Mouse (Mus musculus) embryonic facial prominence, embryonic 12.5 days (tissue): ENCODE data around the gene Creb3l1. TPM values are rescaled to one million over a fixed set of nuclear protein-coding genes. Genes with fewer than 3 reads are reported as not detected.
A peak's percentile ranks its signal among the peaks of the same experiment; 100 is the strongest.

Experiments
- ATAC-seq: fragments of 200-750 bp; cut with Nextera tagmentation; 2 replicates; pipeline ENCODE4 v1.8.0; 2017; ENCODE audit not compliant: insufficient number of reproducible peaks, insufficient read depth, low FRiP score, low TSS enrichment
- H3K27ac ChIP-seq: fragments of 300-500 bp; sonication (generic); 2 replicates; pipeline ENCODE4 v1.5.1; 2016; ENCODE audit warnings: mild to moderate bottlenecking
- H3K27me3 ChIP-seq: fragments of 300-500 bp; sonication (generic); 2 replicates; pipeline ENCODE4 v1.6.1; 2016; ENCODE audit warnings: mild to moderate bottlenecking, moderate library complexity
- H3K36me3 ChIP-seq: fragments of 300-500 bp; sonication (generic); 2 replicates; pipeline ENCODE4 v1.6.1; 2016; ENCODE audit warnings: mild to moderate bottlenecking
- H3K4me1 ChIP-seq: fragments of 300-500 bp; sonication (generic); 2 replicates; pipeline ENCODE4 v1.6.1; 2016
- H3K4me2 ChIP-seq: fragments of 300-500 bp; sonication (generic); replicated peaks from 2 replicates; pipeline ENCODE4 v1.6.1; 2016; ENCODE audit warnings: mild to moderate bottlenecking, moderate library complexity
- H3K4me3 ChIP-seq: fragments of 300-500 bp; sonication (generic); 2 replicates; pipeline ENCODE4 v1.5.1; 2016; ENCODE audit warnings: mild to moderate bottlenecking
- H3K9ac ChIP-seq: fragments of 300-500 bp; sonication (generic); 2 replicates; pipeline ENCODE4 v1.6.1; 2016; ENCODE audit warnings: mild to moderate bottlenecking, moderate library complexity
- H3K9me3 ChIP-seq: fragments of 300-500 bp; sonication (generic); 2 replicates; pipeline ENCODE4 v1.6.1; 2016; ENCODE audit warnings: mild to moderate bottlenecking, moderate library complexity
- WGBS: fragments of 180-500 bp; shearing (Covaris S2); methylation state at CpG from one replicate; pipeline ENCODE4 v1.1.7; 2016; 5-methylcytosine and 5-hydroxymethylcytosine counted together
- polyA plus RNA-seq: library from polyadenylated mRNA; unstranded; fragments of >200 nt; fragmentation: Nextera tagmentation; extraction: Ambion mirVana; gene quantifications from 2 replicates; pipeline ENCODE4 v1.2.1, GENCODE M21; 2016

The Creb3l1 gene
- polyA plus RNA-seq, 1 experiment from 2014 or later = 3.6 TPM

GRCm38 (mm10) chr2:92012768-92013445, 11.4 kb downstream of the Creb3l1 start:
- ATAC-seq = peak; percentile 30
- Histone ChIP-seq H3K27me3 (no peaks in the 10 kb centered on the region), H3K9ac (no peak overlapping the region; the same call in 1 of the 2 replicates), H3K36me3 (no peaks in the 10 kb centered on the region), H3K9me3 (no peaks in the 10 kb centered on the region), H3K4me3 (no peak overlapping the region), H3K4me1 (peaks cover 31% of the 10 kb centered on the region), H3K4me2 (peak overlapping the region; percentile 23; the same call in 1 of the 2 replicates), H3K27ac (peak overlapping the region; percentile 87)
- WGBS = 18% methylated on average over 8 of the region's 8 CpGs

GRCm38 (mm10) chr2:92011424-92012353, 12.6 kb downstream of the Creb3l1 start:
- peaks cover 35% of the 10 kb centered on the region for H3K4me1 ChIP-seq
- 81% methylated on average over 12 of the region's 12 CpGs for WGBS
- peak overlapping the region; percentile 87; the same call in 1 of the 2 replicates for H3K27ac ChIP-seq

DNA sequence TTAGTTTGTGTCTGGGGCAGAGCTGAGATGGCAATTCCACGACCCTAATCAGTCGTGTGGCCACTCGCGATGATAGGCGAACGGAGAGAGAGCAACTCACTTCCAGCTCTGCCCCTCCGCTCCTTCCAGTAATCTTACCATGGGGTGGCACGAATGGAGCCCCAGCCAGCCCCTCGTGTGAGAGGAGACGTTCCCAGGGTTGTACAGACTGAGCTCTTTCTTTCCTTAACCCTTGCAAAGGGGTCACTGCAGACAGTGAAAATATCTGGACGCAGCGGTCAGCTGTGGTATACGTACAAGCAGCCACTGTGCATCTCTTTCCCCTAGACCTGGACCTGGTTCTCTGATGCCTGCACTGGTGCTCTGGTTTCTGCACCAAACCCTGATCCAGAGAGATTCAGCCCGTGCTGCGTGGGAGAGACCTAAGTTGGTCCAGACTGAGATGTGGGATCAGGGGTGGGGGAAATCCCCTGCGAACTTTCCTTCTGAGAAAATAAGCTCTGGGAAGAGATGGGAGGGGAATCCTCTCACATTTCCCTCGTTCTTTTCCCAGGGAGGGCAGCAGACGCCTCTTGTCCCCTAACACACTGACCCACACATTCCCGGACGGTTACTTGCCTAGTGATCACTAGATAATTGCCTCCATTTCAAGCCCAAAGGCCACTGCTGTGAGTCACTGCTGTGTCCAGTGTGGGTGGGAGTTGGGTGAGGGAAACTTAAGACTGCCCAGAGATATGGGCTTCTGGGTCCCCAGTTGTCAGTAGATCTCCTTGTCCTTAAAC, 15.5 kb downstream of the Creb3l1 start:
- Histone ChIP-seq H3K27me3 (no peaks in the 10 kb centered on the region), H3K4me2 (peak overlapping the region; percentile 87), H3K27ac (peak overlapping the region; percentile 82), H3K4me1 (peaks cover 36% of the 10 kb centered on the region), H3K4me3 (peak overlapping the region; percentile 43), H3K9me3 (no peaks in the 10 kb centered on the region), H3K9ac (peak overlapping the region; percentile 56), H3K36me3 (no peaks in the 10 kb centered on the region)
- ATAC-seq = peak; percentile 5
- WGBS = 2% methylated on average over 20 of the region's 20 CpGs

More at GRCm38 (mm10) chr2:92011424-92012353, 12.6 kb downstream of the Creb3l1 start:
- Histone ChIP-seq H3K36me3 (no peaks in the 10 kb centered on the region), H3K9me3 (no peaks in the 10 kb centered on the region), H3K9ac (no peak overlapping the region), H3K4me3 (no peak overlapping the region), H3K4me2 (no peak overlapping the region), H3K27me3 (no peaks in the 10 kb centered on the region)
- ATAC-seq = no peak

DNA sequence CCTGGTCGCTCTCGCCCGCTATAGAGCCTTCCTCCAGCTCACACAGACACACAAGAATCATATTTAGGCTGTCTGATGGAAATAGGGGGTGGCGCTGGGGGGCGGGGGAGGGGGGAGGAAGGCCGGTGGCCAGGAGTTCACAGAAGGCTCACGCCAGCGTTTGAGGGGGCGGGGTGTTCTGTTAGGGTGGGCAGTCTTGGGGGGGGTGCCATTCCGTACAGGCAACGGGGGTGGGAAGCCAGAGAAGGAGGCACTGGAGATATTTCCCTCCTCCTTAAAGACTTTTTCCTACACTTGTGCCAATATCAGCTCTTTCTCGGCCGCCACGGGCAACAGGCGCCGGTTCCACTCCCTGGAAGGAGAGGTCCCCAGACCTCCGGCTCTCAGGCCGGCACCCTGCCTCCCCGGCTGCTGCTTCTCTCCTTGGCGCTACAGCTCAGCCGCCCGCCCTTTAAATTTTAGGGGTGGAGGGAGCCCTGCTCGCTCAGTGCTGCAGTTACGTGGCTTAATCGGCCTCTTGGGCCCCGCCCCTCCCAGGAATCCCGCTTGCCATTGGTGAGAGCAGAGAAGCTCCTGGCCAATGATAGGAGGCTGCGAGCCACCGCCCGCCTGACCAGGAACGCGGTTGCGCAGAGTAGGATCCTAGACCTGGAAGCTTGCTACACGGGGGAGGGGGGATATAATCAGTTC, 16.2 kb downstream of the Creb3l1 start:
- ATAC-seq = peak; percentile 94
- peak overlapping the region; percentile 43 for H3K4me3 ChIP-seq
- WGBS = under 1% methylated on average over 31 of the region's 34 CpGs
- peak overlapping the region; percentile 58 for H3K9ac ChIP-seq
- H3K27me3 ChIP-seq = no peaks in the 10 kb centered on the region
- H3K4me2 ChIP-seq = peak overlapping the region; percentile 87
- no peaks in the 10 kb centered on the region for H3K36me3 ChIP-seq
- no peaks in the 10 kb centered on the region for H3K9me3 ChIP-seq
- peaks cover 30% of the 10 kb centered on the region for H3K4me1 ChIP-seq
- H3K27ac ChIP-seq = peak overlapping the region; percentile 82

DNA sequence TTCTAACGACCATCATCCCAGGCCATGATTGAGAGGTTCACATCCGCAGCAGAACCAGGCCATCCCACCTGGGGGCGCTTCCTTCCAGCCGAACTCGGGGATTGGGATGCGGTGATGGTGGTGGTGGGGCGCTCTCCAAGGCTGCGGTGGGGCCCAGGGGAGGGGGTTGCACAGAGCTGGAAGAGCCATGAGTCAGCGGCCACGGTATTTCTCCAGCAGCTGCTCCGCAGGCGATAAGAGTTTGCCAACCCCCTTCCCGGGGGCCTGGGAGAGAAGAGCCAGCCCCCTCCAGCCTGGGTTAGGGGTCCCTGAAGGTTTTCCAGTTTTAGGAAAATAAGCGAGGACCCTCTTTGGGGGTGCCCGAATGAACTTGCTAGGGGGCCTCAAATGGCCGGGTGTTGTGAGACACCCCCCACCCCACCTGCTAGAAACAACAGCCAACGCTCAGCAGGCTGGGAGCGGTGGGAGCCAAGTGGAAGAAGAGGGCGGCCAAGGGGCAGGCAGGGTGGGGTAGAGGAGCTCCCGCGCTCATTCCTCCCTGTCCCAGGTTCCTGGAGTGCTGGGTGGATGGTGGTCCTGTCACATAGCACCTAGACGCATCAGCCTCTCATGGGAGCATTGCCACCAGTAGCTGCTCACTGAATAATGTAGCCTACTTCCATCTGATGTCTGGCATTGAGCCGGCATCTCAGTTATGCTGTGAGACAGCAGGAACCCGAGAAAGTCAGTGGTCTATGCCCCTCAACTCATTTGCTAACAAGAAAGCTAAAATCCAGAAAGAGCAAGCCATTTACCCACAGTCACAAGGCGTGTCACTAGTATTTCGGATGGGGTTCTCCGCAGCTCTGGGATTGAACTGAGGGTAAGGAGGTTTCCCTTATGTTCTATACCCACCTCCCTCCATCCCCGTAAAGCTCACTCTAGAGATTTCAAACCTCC, 17.1 kb downstream of the Creb3l1 start:
- peak overlapping the region; percentile 82 for H3K27ac ChIP-seq
- peak overlapping the region; percentile 87 for H3K4me2 ChIP-seq
- H3K4me1 ChIP-seq = peaks cover 22% of the 10 kb centered on the region
- H3K4me3 ChIP-seq = peak overlapping the region; percentile 43
- 0 out of 2 replicates have a peak, but pooled peaks have one; percentile 24 for ATAC-seq
- H3K36me3 ChIP-seq = no peaks in the 10 kb centered on the region
- WGBS = 1% methylated on average over 28 of the region's 28 CpGs
- peak overlapping the region; percentile 58 for H3K9ac ChIP-seq
- H3K9me3 ChIP-seq = no peaks in the 10 kb centered on the region
- no peaks in the 10 kb centered on the region for H3K27me3 ChIP-seq

DNA sequence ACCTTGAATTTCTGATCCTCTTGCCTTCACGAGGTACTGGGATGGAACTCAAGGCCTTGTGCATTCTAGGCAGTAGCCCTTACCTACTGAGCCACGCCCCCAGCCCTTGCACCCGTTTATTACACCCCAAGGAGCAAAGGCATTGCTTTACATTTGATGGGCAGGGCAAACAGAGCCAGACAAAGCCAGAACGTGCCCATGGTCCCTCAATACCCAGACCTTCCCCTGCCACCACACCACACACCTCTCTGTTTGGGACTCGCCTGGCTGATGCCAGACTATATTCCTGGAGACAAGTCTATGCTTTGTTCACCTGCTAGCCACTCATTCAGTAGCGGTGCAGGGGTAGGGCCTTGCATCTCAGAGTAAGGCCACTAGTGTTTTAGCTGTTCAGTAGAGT, 17.8 kb downstream of the Creb3l1 start:
- Histone ChIP-seq H3K4me3 (no peak overlapping the region), H3K9ac (no peak overlapping the region), H3K36me3 (no peaks in the 10 kb centered on the region), H3K9me3 (no peaks in the 10 kb centered on the region), H3K4me1 (peaks cover 18% of the 10 kb centered on the region), H3K27me3 (0 out of 2 replicates have a peak, but pooled peaks cover 2% of the 10 kb centered on the region), H3K27ac (no peak overlapping the region; the same call in 1 of the 2 replicates), H3K4me2 (peak overlapping the region; percentile 87)
- no peak for ATAC-seq
- WGBS = 48% methylated on average over 6 of the region's 6 CpGs

- H3K4me2 ChIP-seq = no peak overlapping the region
- H3K4me3 ChIP-seq = no peak overlapping the region
- no peak overlapping the region for H3K9ac ChIP-seq
- no peaks in the 10 kb centered on the region for H3K36me3 ChIP-seq
- no peak for ATAC-seq
- H3K9me3 ChIP-seq = no peaks in the 10 kb centered on the region
- H3K27me3 ChIP-seq = 0 out of 2 replicates have a peak, but pooled peaks cover 3% of the 10 kb centered on the region
- H3K27ac ChIP-seq = no peak overlapping the region
- peaks cover 18% of the 10 kb centered on the region for H3K4me1 ChIP-seq
- WGBS = 73% methylated on average over 7 of the region's 7 CpGs
These were observed 19.7 kb downstream of the Creb3l1 start for GRCm38 (mm10) chr2:92004617-92005016.

GRCm38 (mm10) chr2:91997905-91998608, 26.2 kb downstream of the Creb3l1 start:
- Histone ChIP-seq H3K4me2 (no peak overlapping the region), H3K36me3 (no peaks in the 10 kb centered on the region), H3K4me3 (no peak overlapping the region), H3K27ac (no peak overlapping the region), H3K4me1 (0 out of 2 replicates have a peak, but pooled peaks cover 3% of the 10 kb centered on the region), H3K9ac (no peak overlapping the region), H3K27me3 (0 out of 2 replicates have a peak, but pooled peaks cover 3% of the 10 kb centered on the region), H3K9me3 (no peaks in the 10 kb centered on the region)
- WGBS = 84% methylated on average over 16 of the region's 16 CpGs
- ATAC-seq = no peak

DNA sequence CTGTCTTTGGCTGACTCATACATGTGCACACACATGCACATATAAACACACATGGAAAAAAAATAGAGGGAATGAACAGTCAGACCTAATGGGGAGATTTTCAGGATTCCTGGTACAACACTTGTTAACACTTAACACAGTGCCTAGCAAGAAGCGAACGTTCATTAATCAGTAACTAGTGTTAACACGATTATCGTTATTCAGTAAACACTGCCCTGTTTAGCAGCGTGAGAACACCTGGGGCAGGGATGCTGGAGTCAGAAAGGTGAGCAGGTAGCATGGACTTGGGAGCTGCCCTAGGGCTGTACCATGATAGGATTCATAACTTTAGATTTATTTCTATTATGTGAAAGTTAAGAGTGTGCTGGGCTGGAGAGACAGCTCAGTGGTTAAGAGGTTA, 28.3 kb downstream of the Creb3l1 start:
- H3K27me3 ChIP-seq = no peaks in the 10 kb centered on the region
- 82% methylated on average over 5 of the region's 5 CpGs for WGBS
- no peak overlapping the region for H3K27ac ChIP-seq
- no peak overlapping the region for H3K4me3 ChIP-seq
- H3K9ac ChIP-seq = no peak overlapping the region
- H3K4me2 ChIP-seq = no peak overlapping the region
- no peaks in the 10 kb centered on the region for H3K9me3 ChIP-seq
- no peaks in the 10 kb centered on the region for H3K36me3 ChIP-seq
- 0 out of 2 replicates have a peak, but pooled peaks cover 3% of the 10 kb centered on the region for H3K4me1 ChIP-seq
- ATAC-seq = no peak
